Mouse (Mus musculus): Measurements from ENCODE around the gene B4galnt1.

B4galnt1 gene

GRCm38 (mm10) chr10:127213704-127214421, 48.8 kb downstream of the B4galnt1 start:
- DNase-seq: no peak

GRCm38 (mm10) chr10:127214422-127214803, 49.4 kb downstream of the B4galnt1 start:
- DNase-seq: no peak

- peak; percentile 57 for DNase-seq
Observed at GRCm38 (mm10) chr10:127216456-127216855, 51.4 kb downstream of the B4galnt1 start.

GRCm38 (mm10) chr10:127217177-127217576, 52.2 kb downstream of the B4galnt1 start:
- DNase-seq: no peak

GRCm38 (mm10) chr10:127218339-127218738, 53.3 kb downstream of the B4galnt1 start:
- DNase-seq: no peak

All from cerebellum, adult 11-12 months (tissue).